Mouse (Mus musculus) urinary bladder, adult 2 months (tissue): Measurements from ENCODE around the gene Olfr522. TPM values are rescaled to one million over a fixed set of nuclear protein-coding genes. Genes with fewer than 3 reads are reported as not detected.

Experiments
- DNase-seq: peaks from one replicate; pipeline ENCODE4 v3.0.0; 2022; ENCODE audit warnings: low spot score
- polyA plus RNA-seq: library from polyadenylated mRNA; depleted of rRNA; stranded (reverse); fragments of >200 nt; gene quantifications from 2 replicates; pipeline ENCODE4 v1.2.3, GENCODE M21; 2012; rRNA removed

The Olfr522 gene
- polyA plus RNA-seq, 1 experiment, result not detected

DNA sequence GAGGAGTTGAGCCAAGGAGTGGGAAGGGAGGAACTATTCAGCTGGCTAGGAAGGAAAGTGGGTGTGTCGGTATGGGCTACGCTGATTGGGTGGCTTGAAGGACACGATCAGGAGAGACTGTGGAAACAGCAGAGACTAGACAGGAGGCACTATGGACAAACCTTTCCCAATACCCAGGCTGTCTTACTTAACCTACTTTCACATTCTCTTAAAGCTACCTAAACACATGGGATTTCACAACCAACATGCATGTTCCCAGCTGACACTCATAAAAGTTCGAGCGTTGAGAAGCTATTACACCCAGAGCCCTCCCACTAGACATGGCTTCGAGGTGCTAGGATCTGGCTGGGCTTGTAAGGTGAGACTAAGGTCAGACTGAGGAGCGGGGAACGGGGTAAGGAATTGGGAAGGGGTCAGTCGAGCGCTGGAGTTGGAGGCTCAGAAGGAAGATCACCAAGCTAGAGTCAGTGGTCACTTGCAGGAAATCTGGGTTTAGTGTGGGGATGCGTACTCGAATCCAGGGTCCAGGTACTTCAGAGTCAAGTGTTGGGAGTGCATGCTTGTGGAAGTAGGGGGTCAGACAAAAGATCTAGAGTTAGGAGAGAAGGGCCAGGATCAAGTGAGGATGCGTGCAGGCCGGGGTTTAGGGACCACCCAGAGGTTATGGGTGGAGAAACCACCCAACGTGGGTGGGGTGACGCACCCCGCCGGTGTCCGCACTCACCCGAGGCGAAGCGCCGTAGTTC is 48.8 kb downstream of the Olfr522 start, which contains the start of gene Paox:
Gene Paox, plus strand, starts transcription at position 217 of the 746 bp plus-strand sequence.
- DNase-seq, result no peak

DNA sequence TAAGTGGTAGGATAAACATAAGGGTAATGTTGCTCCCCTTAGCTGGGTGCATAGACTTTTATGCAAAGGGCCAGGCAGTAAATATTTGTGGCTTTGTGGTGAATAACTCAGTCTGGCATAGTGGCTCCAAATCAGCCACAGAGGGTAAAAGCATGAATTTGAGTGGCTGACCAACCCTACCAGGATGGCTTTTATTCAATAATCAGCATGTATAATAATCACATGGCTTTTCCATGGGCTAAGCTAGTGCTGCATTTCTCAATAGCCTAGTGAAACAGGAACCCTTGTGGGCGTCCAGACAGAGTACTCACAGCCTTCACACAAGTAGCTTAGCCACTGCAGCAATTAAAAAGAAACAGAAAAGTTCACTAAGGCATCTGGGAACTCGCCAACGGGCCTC is 52.6 kb downstream of the Olfr522 start:
- no peak for DNase-seq

Other genes with a start within 250 kb of the Olfr522 start
- gene Utf1, start 221.0 kb downstream of the Olfr522 start, polyA plus RNA-seq, result not detected in 2 replicates
- gene 6430531B16Rik, start 186.0 kb downstream of the Olfr522 start, polyA plus RNA-seq, result 0.37 and 0.70 TPM in 2 replicates
- gene Adam8, start 172.2 kb downstream of the Olfr522 start, polyA plus RNA-seq, result 5.8 and 6.3 TPM in 2 replicates
- gene Zfp511, start 128.4 kb downstream of the Olfr522 start, polyA plus RNA-seq, result 72.4 and 98.7 TPM in 2 replicates
- gene Tubgcp2, start 128.1 kb downstream of the Olfr522 start, polyA plus RNA-seq, result 33.2 and 33.3 TPM in 2 replicates
- 0.03 TPM in 2 replicates for gene Msx3, start 115.7 kb downstream of the Olfr522 start, polyA plus RNA-seq
- gene Caly, start 82.2 kb downstream of the Olfr522 start, polyA plus RNA-seq, result 0.83 and 1.0 TPM in 2 replicates
- gene Prap1, start 71.4 kb downstream of the Olfr522 start, polyA plus RNA-seq, result 3.3 TPM in 2 replicates
- 61.2 and 63.5 TPM in 2 replicates for gene Fuom, start 62.3 kb downstream of the Olfr522 start, polyA plus RNA-seq
- 8.1 and 11.0 TPM in 2 replicates for gene Paox, start 49.0 kb downstream of the Olfr522 start, polyA plus RNA-seq
- 112 and 118 TPM in 2 replicates for gene Echs1, start 48.3 kb downstream of the Olfr522 start, polyA plus RNA-seq
- gene Mtg1, start 27.2 kb downstream of the Olfr522 start, polyA plus RNA-seq, result 26.1 and 31.0 TPM in 2 replicates
- 4.8 and 8.9 TPM in 2 replicates for gene Sprn, start 9.9 kb downstream of the Olfr522 start, polyA plus RNA-seq
- gene Olfr523, start 8.5 kb upstream of the Olfr522 start, polyA plus RNA-seq, result not detected in 2 replicates
- not detected in 2 replicates for gene Olfr524, start 41.2 kb upstream of the Olfr522 start, polyA plus RNA-seq
- gene Cd163l1, start 53.5 kb upstream of the Olfr522 start, polyA plus RNA-seq, result 1.1 and 1.2 TPM in 2 replicates
- gene 5830411N06Rik, start 82.5 kb upstream of the Olfr522 start, polyA plus RNA-seq, result 0.09 and 0.22 TPM in 2 replicates
- not detected in 2 replicates for gene Olfr525, start 156.1 kb upstream of the Olfr522 start, polyA plus RNA-seq
- not detected in 2 replicates for gene Olfr527, start 169.3 kb upstream of the Olfr522 start, polyA plus RNA-seq
- 0.04 and 0.22 TPM in 2 replicates for gene Olfr60, start 196.9 kb upstream of the Olfr522 start, polyA plus RNA-seq
- gene Olfr530, start 211.6 kb upstream of the Olfr522 start, polyA plus RNA-seq, result not detected in 2 replicates
- gene Olfr531, start 238.2 kb upstream of the Olfr522 start, polyA plus RNA-seq, result not detected in 2 replicates